1 mouse cellular context compared by ENCODE assay signal in genomic region chr4:128609925-128610402, GRCm38 (mm10).
TF ChIP-seq lines count a peak whose summit lies in the region.

TSS of gene Zscan20 (minus strand) at chr4:128610098.

TF ChIP-seq in MEL, 35 proteins besides CTCF, POLR2A, EP300 and RAD21 (continued from another document):
- TF ChIP-seq GABPA (IDR thresholded peaks at IDR 0.05; ENCODE audit: low read depth, low read length) (no peak), MAX (IDR thresholded peaks at IDR 0.05; ENCODE audit: low read length) (no peak; the same call in 1 of the 2 replicates), BHLHE40 (IDR thresholded peaks at IDR 0.05; ENCODE audit: borderline replicate concordance, low read depth, low read length) (peak; percentile 14; the same call in 1 of the 2 replicates), TCF12 (IDR thresholded peaks at IDR 0.05; ENCODE audit: low read depth, low read length) (peak; percentile 58; the same call in 1 of the 2 replicates)
